Mouse (Mus musculus) cerebellum, adult 9-11 months (tissue): ENCODE results near the gene Osgep.
A peak's percentile ranks its signal among the peaks of the same experiment; 100 is the strongest.
"Not testable (repeated sequence)": the region's sequence is repeated elsewhere in the genome, so short reads cannot be mapped to it uniquely, and the experiment has no call there.

Experiments used
- DNase-seq: peaks from one replicate; pipeline ENCODE4 v3.0.0; 2022

Gene Osgep

GRCm38 (mm10) chr14:50875591-50876230, 49.0 kb downstream of the Osgep start:
- no peak for DNase-seq

GRCm38 (mm10) chr14:50875175-50875574, 49.5 kb downstream of the Osgep start:
- DNase-seq: no peak

- DNase-seq: peak; percentile 15
Observed at GRCm38 (mm10) chr14:50871284-50871683, 53.4 kb downstream of the Osgep start.

GRCm38 (mm10) chr14:50870805-50871143, 53.9 kb downstream of the Osgep start:
- no peak for DNase-seq

- peak; percentile 86 for DNase-seq
Observed at GRCm38 (mm10) chr14:50869889-50870804, 54.5 kb downstream of the Osgep start, which contains the start of gene Tep1. Tep1 (minus strand) TSS chr14:50870560.

- no peak for DNase-seq
Observed at GRCm38 (mm10) chr14:50868656-50869055, 56.0 kb downstream of the Osgep start.

- DNase-seq: no peak
Observed at GRCm38 (mm10) chr14:50868211-50868610, 56.5 kb downstream of the Osgep start.

- DNase-seq: no peak
Observed at GRCm38 (mm10) chr14:50866966-50867365, 57.7 kb downstream of the Osgep start.

- DNase-seq: not testable (repeated sequence)
Observed at GRCm38 (mm10) chr14:50865005-50865404, 59.7 kb downstream of the Osgep start.

- no peak for DNase-seq
Observed at GRCm38 (mm10) chr14:50862641-50863040, 62.1 kb downstream of the Osgep start.
